Mouse (Mus musculus) CH12.LX (cell line): ENCODE results near the gene 2310057M21Rik. TPM values are rescaled to one million over a fixed set of nuclear protein-coding genes. Genes with fewer than 3 reads are reported as not detected.

Experiments used
- DNase-seq: peaks from one replicate; pipeline ENCODE4 v3.0.0-alpha.2; 2013; ENCODE audit errors: extremely low read depth
- H3K27ac ChIP-seq: 2 replicates; pipeline ENCODE4 v1.5.1; 2012; ENCODE audit warnings: low read depth, mild to moderate bottlenecking, control low read depth, moderate library complexity; ENCODE audit not compliant: insufficient read depth
- H3K27me3 ChIP-seq: replicated peaks from 2 replicates; pipeline ENCODE3; 2012; ENCODE audit warnings: inconsistent platforms
- H3K36me3 ChIP-seq, 2 experiments: replicated peaks in 1 of 2; 2 replicates each; pipeline versions ENCODE3 to v1.6.1; 2012; ENCODE audit warnings: inconsistent platforms in 1 of 2, low read length in 1 of 2, mild to moderate bottlenecking in 1 of 2, mixed read lengths in 1 of 2, moderate library complexity in 1 of 2; ENCODE audit not compliant: control insufficient read depth in 1 of 2, insufficient read depth in 1 of 2
- H3K4me1 ChIP-seq, 2 experiments: 2 replicates each; pipeline ENCODE4 v1.6.1; 2012; ENCODE audit warnings: inconsistent platforms in 1 of 2, moderate library complexity in 1 of 2; ENCODE audit not compliant: insufficient read depth in 2 of 2, control insufficient read depth in 1 of 2
- H3K4me2 ChIP-seq: 2 replicates; pipeline ENCODE4 v1.6.1; 2012; ENCODE audit warnings: low read depth, mild to moderate bottlenecking, control low read depth; ENCODE audit not compliant: poor library complexity, insufficient read depth, severe bottlenecking
- H3K4me3 ChIP-seq, 3 experiments: fragments of 150-350 bp in 1 of 3; sonication (generic) in 1 of 3; replicated peaks in 1 of 3; 2 replicates each; pipeline versions ENCODE3 to v1.5.1; 2011 to 2012; ENCODE audit warnings: low read depth in 2 of 3, low read length in 2 of 3, mild to moderate bottlenecking in 2 of 3, moderate library complexity in 2 of 3, control low read depth in 1 of 3, improper control_type of control experiment in 1 of 3, inconsistent platforms in 1 of 3, mixed read lengths in 1 of 3; ENCODE audit not compliant: poor library complexity in 1 of 3
- H3K79me2 ChIP-seq: replicated peaks from 2 replicates; pipeline ENCODE4 v1.6.1; 2012; ENCODE audit warnings: mild to moderate bottlenecking, moderate library complexity; ENCODE audit not compliant: control insufficient read depth, poor library complexity, insufficient read depth, severe bottlenecking; ENCODE audit errors: extremely low read depth
- H3K9ac ChIP-seq: 2 replicates; pipeline ENCODE4 v1.6.1; 2012; ENCODE audit warnings: low read depth, mild to moderate bottlenecking, control low read depth, moderate library complexity; ENCODE audit not compliant: insufficient read depth
- H3K9me3 ChIP-seq: replicated peaks from 2 replicates; pipeline ENCODE3; 2012; ENCODE audit warnings: low read length, inconsistent platforms, mixed read lengths
- CHD1 ChIP-seq: IDR thresholded peaks from 2 replicates; pipeline ENCODE4 v1.6.1; 2012; ENCODE audit warnings: low read depth, low read length, improper control_type of control experiment, inconsistent platforms
- CTCF ChIP-seq, 2 experiments: IDR thresholded peaks in 1 of 2; conservative IDR thresholded peaks in 1 of 2; 2 replicates each; pipeline ENCODE4 v1.5.1; 2011 to 2012; ENCODE audit warnings: low read depth in 2 of 2, low read length in 2 of 2, improper control_type of control experiment in 1 of 2, inconsistent platforms in 1 of 2, mild to moderate bottlenecking in 1 of 2, moderate library complexity in 1 of 2
- EP300 ChIP-seq: IDR thresholded peaks from 2 replicates; pipeline ENCODE4 v1.6.1; 2011; ENCODE audit warnings: low read length, improper control_type of control experiment
- GABPA ChIP-seq: IDR thresholded peaks from 2 replicates; pipeline ENCODE4 v1.6.1; 2012; ENCODE audit warnings: low read depth, low read length, improper control_type of control experiment, inconsistent platforms; ENCODE audit not compliant: insufficient replicate concordance
- IRF4 ChIP-seq: IDR thresholded peaks from 2 replicates; pipeline ENCODE4 v1.6.1; 2014; ENCODE audit warnings: low read depth, mild to moderate bottlenecking, inconsistent platforms, low read length, improper control_type of control experiment
- MAX ChIP-seq: IDR thresholded peaks from 2 replicates; pipeline ENCODE4 v1.6.1; 2011; ENCODE audit warnings: low read length, improper control_type of control experiment
- MAZ ChIP-seq: IDR thresholded peaks from 2 replicates; pipeline ENCODE4 v1.6.1; 2012; ENCODE audit warnings: low read depth, mild to moderate bottlenecking, inconsistent platforms, low read length, improper control_type of control experiment, moderate library complexity
- NELFE ChIP-seq: IDR thresholded peaks from 2 replicates; pipeline ENCODE4 v1.6.1; 2011; ENCODE audit warnings: low read depth, low read length, improper control_type of control experiment
- POLR2A ChIP-seq: IDR thresholded peaks from 2 replicates; pipeline ENCODE4 v1.6.1; 2011; ENCODE audit warnings: low read depth, mild to moderate bottlenecking, improper control_type of control experiment, low read length
- RAD21 ChIP-seq: IDR thresholded peaks from 2 replicates; pipeline ENCODE4 v1.6.1; 2011; ENCODE audit warnings: low read depth, mild to moderate bottlenecking, low read length, improper control_type of control experiment, moderate library complexity
- RCOR1 ChIP-seq: conservative IDR thresholded peaks from 2 replicates; pipeline ENCODE4 v1.6.1; 2012; ENCODE audit warnings: low read depth, mild to moderate bottlenecking, inconsistent platforms, low read length, improper control_type of control experiment
- SMC3 ChIP-seq: IDR thresholded peaks from 2 replicates; pipeline ENCODE4 v1.6.1; 2011; ENCODE audit warnings: low read depth, low read length, improper control_type of control experiment
- TBP ChIP-seq: conservative IDR thresholded peaks from 2 replicates; pipeline ENCODE4 v1.6.1; 2011; ENCODE audit warnings: low read depth, low read length, improper control_type of control experiment
- ZKSCAN1 ChIP-seq: IDR thresholded peaks from 2 replicates; pipeline ENCODE4 v1.6.1; 2012; ENCODE audit warnings: low read depth, inconsistent platforms, low read length, improper control_type of control experiment, borderline replicate concordance
- ZMIZ1 ChIP-seq: IDR thresholded peaks from 2 replicates; pipeline ENCODE4 v1.6.1; 2012; ENCODE audit warnings: low read depth, mild to moderate bottlenecking, inconsistent platforms, low read length, improper control_type of control experiment
- ZNF384 ChIP-seq: IDR thresholded peaks from 2 replicates; pipeline ENCODE4 v1.6.1; 2012; ENCODE audit warnings: low read depth, low read length, improper control_type of control experiment, inconsistent platforms
- dilution Hi-C: fragments of 300-500 bp; cut with MboI; formaldehyde crosslinking; loops from 2 replicates; pipeline ENCODE4 v1.14.3; 2020; ENCODE audit warnings: low sequenced_read_pairs; ENCODE audit not compliant: extremely low pct_unique_long_range_greater_than_20kb, extremely low pct_ligation_motif_present
- in situ Hi-C: fragments of 300-500 bp; cut with MboI; formaldehyde crosslinking; loops from 3 replicates; pipeline ENCODE4 v1.14.3; 2019; ENCODE audit warnings: low sequenced_read_pairs, low pct_ligation_motif_present, low pct_unique_long_range_greater_than_20kb, mixed read lengths
- polyA plus RNA-seq: library from polyadenylated mRNA; unstranded; fragments of >175 nt; gene quantifications from 2 replicates; pipeline ENCODE4 v1.2.1, GENCODE M21; 2012; ENCODE audit warnings: low read depth; ENCODE audit not compliant: insufficient read length
- total RNA-seq, 2 experiments: library from RNA; depleted of rRNA; stranded (reverse); fragments of 300-350 nt in 1 of 2; fragments of >200 nt in 1 of 2; gene quantifications; 2 replicates each; pipeline ENCODE4 v1.2.3; 2012 to 2014

The 2310057M21Rik gene
- total and polyA plus RNA-seq, 3 experiments, result 3.4 to 22.5 (median 13.1) TPM

GRCm38 (mm10) chr7:131303340-131303739 lies 59.2 kb downstream of the 2310057M21Rik start:
- DNase-seq, result no peak
- in situ Hi-C loops (no loop called here), dilution Hi-C loops (no loop called here)
- Histone ChIP-seq H3K9ac (no peak overlapping the region), H3K27ac (no peak overlapping the region), H3K4me1 (no peaks in the 10 kb centered on the region), H3K4me3 (no peak overlapping the region), H3K4me2 (no peak overlapping the region), H3K36me3 (no peaks in the 10 kb centered on the region), H3K9me3 (no peaks in the 10 kb centered on the region), H3K79me2 (no peaks in the 10 kb centered on the region), H3K27me3 (peaks cover 47% of the 10 kb centered on the region)
- TF ChIP-seq EP300 (no peak), POLR2A (no peak), IRF4 (no peak), TBP (no peak), GABPA (no peak), ZNF384 (no peak), MAZ (no peak), RCOR1 (no peak), MAX (no peak), RAD21 (no peak), NELFE (no peak), SMC3 (no peak), CHD1 (no peak), ZMIZ1 (no peak), ZKSCAN1 (no peak)
- TF ChIP-seq, all 38 proteins: peak for 0

GRCm38 (mm10) chr7:131297151-131297550 lies 65.4 kb downstream of the 2310057M21Rik start:
- Histone ChIP-seq H3K4me3 (no peak overlapping the region), H3K9me3 (no peaks in the 10 kb centered on the region), H3K4me2 (no peak overlapping the region), H3K9ac (no peak overlapping the region), H3K27ac (no peak overlapping the region), H3K79me2 (no peaks in the 10 kb centered on the region), H3K4me1 (no peaks in the 10 kb centered on the region), H3K36me3 (no peaks in the 10 kb centered on the region), H3K27me3 (peaks cover 86% of the 10 kb centered on the region)
- TF ChIP-seq CTCF (conservative IDR thresholded peaks at IDR 0.05 in 1 of 2, IDR thresholded peaks at IDR 0.05 in 1 of 2; ENCODE audit: low read depth in 2 of 2, low read length in 2 of 2) (peak in 1 of 2 experiments; percentile 48; a peak in 2 of 4 replicates), POLR2A (no peak)
- dilution Hi-C loops, result no loop called here
- in situ Hi-C loops, result no loop called here
- no peak for DNase-seq

Other genes with a start within 250 kb of the 2310057M21Rik start
- gene 4933402N03Rik, start 216.4 kb downstream of the 2310057M21Rik start, total RNA-seq (2012; rRNA removed), result not detected in 2 replicates
- gene 4933402N03Rik, start 216.4 kb downstream of the 2310057M21Rik start, total RNA-seq (2014; rRNA removed), result not detected in 2 replicates
- not detected in 2 replicates for gene 4933402N03Rik, start 216.4 kb downstream of the 2310057M21Rik start, polyA plus RNA-seq
- not detected in 2 replicates for gene 5430419D17Rik, start 188.4 kb downstream of the 2310057M21Rik start, total RNA-seq (2012; rRNA removed)
- gene 5430419D17Rik, start 188.4 kb downstream of the 2310057M21Rik start, total RNA-seq (2014; rRNA removed), result not detected in 2 replicates
- not detected in 2 replicates for gene 5430419D17Rik, start 188.4 kb downstream of the 2310057M21Rik start, polyA plus RNA-seq
- gene Cuzd1, start 40.5 kb downstream of the 2310057M21Rik start, total RNA-seq (2012; rRNA removed), result not detected in 2 replicates
- gene Cuzd1, start 40.5 kb downstream of the 2310057M21Rik start, total RNA-seq (2014; rRNA removed), result not detected in 2 replicates
- gene Cuzd1, start 40.5 kb downstream of the 2310057M21Rik start, polyA plus RNA-seq, result 0.10 and 0.11 TPM in 2 replicates
- 0.21 TPM in 1 of 2 replicates, not detected in the other for gene Fam24b, start 33.2 kb downstream of the 2310057M21Rik start, total RNA-seq (2012; rRNA removed)
- gene Fam24b, start 33.2 kb downstream of the 2310057M21Rik start, total RNA-seq (2014; rRNA removed), result not detected in 2 replicates
- gene Fam24b, start 33.2 kb downstream of the 2310057M21Rik start, polyA plus RNA-seq, result not detected in 2 replicates
- gene Fam24a, start 28.9 kb downstream of the 2310057M21Rik start, total RNA-seq (2012; rRNA removed), result not detected in 2 replicates
- gene Fam24a, start 28.9 kb downstream of the 2310057M21Rik start, total RNA-seq (2014; rRNA removed), result not detected in 2 replicates
- 0.36 TPM in 1 of 2 replicates, not detected in the other for gene Fam24a, start 28.9 kb downstream of the 2310057M21Rik start, polyA plus RNA-seq
- gene Pstk, start 8.4 kb upstream of the 2310057M21Rik start, total RNA-seq (2012; rRNA removed), result 23.3 and 29.1 TPM in 2 replicates
- gene Pstk, start 8.4 kb upstream of the 2310057M21Rik start, total RNA-seq (2014; rRNA removed), result 32.0 and 42.3 TPM in 2 replicates
- gene Pstk, start 8.4 kb upstream of the 2310057M21Rik start, polyA plus RNA-seq, result 21.5 and 21.9 TPM in 2 replicates
- 4.7 and 5.2 TPM in 2 replicates for gene Ikzf5, start 47.8 kb upstream of the 2310057M21Rik start, total RNA-seq (2012; rRNA removed)
- 8.0 and 8.1 TPM in 2 replicates for gene Ikzf5, start 47.8 kb upstream of the 2310057M21Rik start, total RNA-seq (2014; rRNA removed)
- gene Ikzf5, start 47.8 kb upstream of the 2310057M21Rik start, polyA plus RNA-seq, result 13.9 and 18.5 TPM in 2 replicates
- gene Acadsb, start 47.8 kb upstream of the 2310057M21Rik start, total RNA-seq (2012; rRNA removed), result 11.2 and 11.9 TPM in 2 replicates
- gene Acadsb, start 47.8 kb upstream of the 2310057M21Rik start, total RNA-seq (2014; rRNA removed), result 15.2 and 15.6 TPM in 2 replicates
- gene Acadsb, start 47.8 kb upstream of the 2310057M21Rik start, polyA plus RNA-seq, result 11.1 and 11.8 TPM in 2 replicates
- not detected in 2 replicates for gene Hmx3, start 180.1 kb upstream of the 2310057M21Rik start, total RNA-seq (2012; rRNA removed)
- not detected in 2 replicates for gene Hmx3, start 180.1 kb upstream of the 2310057M21Rik start, total RNA-seq (2014; rRNA removed)
- not detected in 2 replicates for gene Hmx3, start 180.1 kb upstream of the 2310057M21Rik start, polyA plus RNA-seq
- 2.3 and 2.9 TPM in 2 replicates for gene Hmx2, start 186.0 kb upstream of the 2310057M21Rik start, total RNA-seq (2012; rRNA removed)
- 2.0 and 2.4 TPM in 2 replicates for gene Hmx2, start 186.0 kb upstream of the 2310057M21Rik start, total RNA-seq (2014; rRNA removed)
- 2.4 and 3.1 TPM in 2 replicates for gene Hmx2, start 186.0 kb upstream of the 2310057M21Rik start, polyA plus RNA-seq
- gene Bub3, start 197.5 kb upstream of the 2310057M21Rik start, total RNA-seq (2012; rRNA removed), result 159 and 172 TPM in 2 replicates
- gene Bub3, start 197.5 kb upstream of the 2310057M21Rik start, total RNA-seq (2014; rRNA removed), result 225 and 250 TPM in 2 replicates
- 160 and 161 TPM in 2 replicates for gene Bub3, start 197.5 kb upstream of the 2310057M21Rik start, polyA plus RNA-seq